Mouse (Mus musculus) megakaryocyte, embryonic 14.5 days (primary cell): Measurements from ENCODE around the gene Map7d2. TPM values are rescaled to one million over a fixed set of nuclear protein-coding genes. Genes with fewer than 3 reads are reported as not detected.
"Not testable (repeated sequence)": the region's sequence is repeated elsewhere in the genome, so short reads cannot be mapped to it uniquely, and the experiment has no call there.

Experiments
- H3K27me3 ChIP-seq: replicated peaks from 2 replicates; pipeline ENCODE3; 2012; ENCODE audit warnings: inconsistent platforms
- H3K36me3 ChIP-seq: replicated peaks from 2 replicates; pipeline ENCODE3; 2012; ENCODE audit warnings: low read length, inconsistent platforms, mixed read lengths
- H3K4me1 ChIP-seq: 2 replicates; pipeline ENCODE4 v1.6.1; 2012; ENCODE audit warnings: inconsistent platforms
- H3K4me3 ChIP-seq: replicated peaks from 2 replicates; pipeline ENCODE3; 2012; ENCODE audit warnings: moderate library complexity, mild to moderate bottlenecking, inconsistent platforms
- H3K9me3 ChIP-seq: 2 replicates; pipeline ENCODE4 v1.6.1; 2012; ENCODE audit warnings: inconsistent platforms
- FLI1 ChIP-seq: IDR thresholded peaks from 2 replicates; pipeline ENCODE4 v1.6.1; 2012; ENCODE audit warnings: low read length, inconsistent platforms, mixed read lengths
- GATA1 ChIP-seq: IDR thresholded peaks from 3 replicates; pipeline ENCODE4 v1.6.1; 2012; ENCODE audit warnings: mixed read lengths, low read length, inconsistent platforms, borderline replicate concordance
- polyA plus RNA-seq: library from polyadenylated mRNA; stranded (reverse); fragments of >175 nt; gene quantifications from 2 replicates; pipeline ENCODE4 v1.2.3, GENCODE M21; 2012; ENCODE audit warnings: low replicate concordance; ENCODE audit not compliant: insufficient read depth

Gene Map7d2
- polyA plus RNA-seq, 1 experiment, result not detected

GRCm38 (mm10) chrX:159442128-159442527 lies 27.8 kb downstream of the Map7d2 start:
- H3K4me3 ChIP-seq, result no peak overlapping the region
- TF ChIP-seq GATA1 (no peak), FLI1 (no peak)
- H3K4me1 ChIP-seq, result peaks cover 6% of the 10 kb centered on the region; the same call in 1 of the 2 replicates
- no peaks in the 10 kb centered on the region for H3K36me3 ChIP-seq
- H3K27me3 ChIP-seq, result no peaks in the 10 kb centered on the region
- H3K9me3 ChIP-seq, result peaks cover 5% of the 10 kb centered on the region; the same call in 1 of the 2 replicates

DNA sequence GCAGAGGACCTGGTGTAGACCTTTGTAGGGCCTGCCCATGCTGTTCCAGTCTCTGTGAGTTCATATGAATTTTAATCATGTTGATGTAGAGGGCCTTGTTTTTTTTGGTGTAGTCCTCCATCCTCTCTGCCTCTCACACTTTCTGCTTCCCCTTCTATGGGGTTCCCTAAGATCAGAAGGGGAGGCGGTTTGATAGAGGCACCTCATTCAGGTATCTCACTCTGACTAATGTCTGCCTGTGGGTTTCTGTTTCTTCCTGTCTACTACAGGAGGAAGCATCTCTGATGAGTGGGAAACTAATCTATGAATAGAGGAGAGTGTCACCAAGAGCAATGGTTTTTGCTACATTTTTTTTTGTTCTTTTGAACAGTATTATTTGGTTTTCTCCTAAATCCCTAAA lies 32.8 kb downstream of the Map7d2 start:
- H3K36me3 ChIP-seq, result no peaks in the 10 kb centered on the region
- H3K27me3 ChIP-seq, result peaks cover 1% of the 10 kb centered on the region
- H3K9me3 ChIP-seq, result peaks cover 5% of the 10 kb centered on the region; the same call in 1 of the 2 replicates
- no peak overlapping the region for H3K4me3 ChIP-seq
- no peak for TF ChIP-seq FLI1
- TF ChIP-seq GATA1, result no peak
- H3K4me1 ChIP-seq, result peaks cover 6% of the 10 kb centered on the region; the same call in 1 of the 2 replicates

DNA sequence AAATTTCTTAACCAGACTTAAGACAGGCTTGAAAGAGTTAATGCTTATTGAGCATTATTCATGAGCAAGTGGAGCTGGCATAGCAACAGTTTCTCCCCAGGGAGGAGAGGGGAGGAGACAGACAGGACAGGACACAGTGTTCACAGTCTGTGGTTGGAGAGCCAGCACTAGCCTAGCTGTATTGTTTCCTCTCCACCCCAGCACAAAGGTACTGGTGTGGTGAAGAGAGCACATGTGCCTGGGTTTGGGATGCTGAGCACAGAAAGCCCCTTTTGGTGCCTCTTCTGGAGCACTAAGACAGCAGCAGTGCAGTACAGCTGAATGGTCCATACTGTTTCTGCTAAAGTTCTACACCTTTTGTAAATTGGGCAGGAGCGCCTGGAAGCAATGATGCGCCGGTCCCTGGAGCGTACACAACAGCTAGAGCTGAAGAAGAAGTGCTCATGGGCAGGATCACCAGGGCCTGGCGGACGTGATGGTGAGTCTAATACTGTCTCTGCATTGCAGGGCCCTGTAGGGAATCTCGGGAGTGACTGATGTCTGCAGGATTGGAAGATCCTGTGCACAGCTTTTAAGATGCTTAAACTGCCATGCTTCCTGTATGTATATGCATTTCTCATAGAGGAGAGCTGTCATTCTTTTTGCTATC lies 44.8 kb downstream of the Map7d2 start:
- Histone ChIP-seq H3K27me3 (peaks cover 6% of the 10 kb centered on the region), H3K4me3 (peak overlapping the region; percentile 40), H3K4me1 (peaks cover 10% of the 10 kb centered on the region), H3K36me3 (no peaks in the 10 kb centered on the region), H3K9me3 (no peaks in the 10 kb centered on the region)
- TF ChIP-seq GATA1, result no peak
- TF ChIP-seq FLI1, result no peak

GRCm38 (mm10) chrX:159474799-159475198 lies 60.4 kb downstream of the Map7d2 start:
- Histone ChIP-seq H3K4me3 (no peak overlapping the region), H3K4me1 (no peaks in the 10 kb centered on the region), H3K36me3 (no peaks in the 10 kb centered on the region), H3K9me3 (no peaks in the 10 kb centered on the region), H3K27me3 (peaks cover 4% of the 10 kb centered on the region)
- TF ChIP-seq GATA1 (no peak), FLI1 (no peak)

GRCm38 (mm10) chrX:159478243-159478940 lies 64.0 kb downstream of the Map7d2 start:
- H3K27me3 ChIP-seq, result peaks cover 14% of the 10 kb centered on the region
- H3K36me3 ChIP-seq, H3K9me3 ChIP-seq, H3K4me3 ChIP-seq, H3K4me1 ChIP-seq: not testable (repeated sequence)

DNA sequence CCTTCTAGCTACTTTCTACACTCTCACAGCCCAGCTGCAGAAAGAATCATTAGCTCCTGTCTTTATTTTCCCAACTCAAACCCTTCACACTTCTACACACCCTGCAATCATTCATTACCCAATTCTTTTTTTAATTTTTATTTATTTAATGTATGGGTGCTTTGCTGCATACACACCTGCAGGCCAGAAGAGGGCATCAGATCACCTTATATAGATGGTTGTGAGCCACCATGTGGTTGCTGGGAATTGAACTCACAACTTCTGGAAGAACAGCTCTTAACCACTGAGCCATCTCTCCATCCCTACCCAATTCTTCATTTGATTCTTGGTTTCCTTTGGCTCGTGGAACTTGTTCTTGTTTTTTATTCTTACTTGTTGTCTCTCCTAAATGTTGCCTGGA lies 69.9 kb downstream of the Map7d2 start:
- no peak overlapping the region for H3K4me3 ChIP-seq
- no peaks in the 10 kb centered on the region for H3K9me3 ChIP-seq
- H3K4me1 ChIP-seq, result peaks cover 3% of the 10 kb centered on the region; the same call in 1 of the 2 replicates
- TF ChIP-seq GATA1 (no peak), FLI1 (no peak)
- H3K27me3 ChIP-seq, result peaks cover 12% of the 10 kb centered on the region
- H3K36me3 ChIP-seq, result no peaks in the 10 kb centered on the region

DNA sequence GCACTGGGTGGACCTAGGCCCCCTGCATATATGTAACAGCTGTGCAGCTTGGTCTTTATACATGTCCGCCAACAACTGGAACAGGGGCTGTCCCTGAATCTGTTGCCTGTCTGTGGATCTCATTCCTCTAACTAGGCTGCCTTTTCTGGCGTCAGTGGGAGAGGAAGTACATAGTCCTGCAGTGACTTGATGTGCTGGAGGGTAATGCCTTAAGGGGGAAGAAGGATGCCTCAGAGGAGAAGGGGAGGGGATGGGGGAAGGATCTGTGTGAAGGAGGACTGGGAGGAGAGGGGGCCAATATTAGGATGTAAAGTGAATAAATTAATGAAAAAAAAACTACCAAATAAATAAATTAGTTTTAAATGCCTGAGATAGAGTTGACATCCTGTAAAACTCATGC lies 88.8 kb downstream of the Map7d2 start:
- H3K36me3 ChIP-seq, result no peaks in the 10 kb centered on the region

DNA sequence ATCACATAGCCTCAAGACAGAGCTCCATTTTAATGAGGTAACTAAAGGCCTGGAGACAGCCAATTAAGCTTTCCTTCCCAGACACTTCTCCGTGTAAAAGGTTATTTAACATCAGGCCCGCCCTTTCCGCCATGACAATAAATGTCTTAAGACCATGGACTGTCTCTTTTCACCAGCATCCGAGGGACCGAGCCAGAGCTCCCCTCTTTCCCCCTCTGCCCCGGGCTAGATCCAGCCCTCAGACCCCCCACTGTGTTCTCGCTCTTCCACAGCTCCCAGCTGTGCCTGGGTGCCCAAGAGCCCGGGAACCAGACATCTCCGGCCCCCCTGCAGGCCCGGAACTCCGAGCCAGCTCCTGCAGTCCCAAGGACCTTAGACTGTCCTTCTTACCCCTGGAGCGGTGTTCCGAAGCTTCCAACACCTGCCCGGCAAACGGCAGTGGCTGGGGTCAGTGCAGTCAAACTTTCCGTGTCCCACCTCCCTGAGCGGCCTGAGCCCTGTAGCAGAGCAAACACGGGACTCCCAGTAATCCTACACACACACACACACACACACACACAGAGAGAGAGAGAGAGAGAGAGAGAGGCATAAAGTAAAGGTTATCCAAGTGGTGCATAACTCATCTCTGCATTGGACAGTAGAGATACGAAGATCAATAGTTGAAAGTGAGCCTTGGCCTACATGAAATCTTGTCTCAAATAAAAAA lies 94.1 kb downstream of the Map7d2 start:
- Histone ChIP-seq H3K4me1 (peaks cover 22% of the 10 kb centered on the region; the same call in 1 of the 2 replicates), H3K27me3 (peaks cover 2% of the 10 kb centered on the region), H3K9me3 (no peaks in the 10 kb centered on the region), H3K4me3 (peak overlapping the region; percentile 86), H3K36me3 (no peaks in the 10 kb centered on the region)
- TF ChIP-seq FLI1 (no peak), GATA1 (no peak)

More for the DNA sequence above, 88.8 kb downstream of the Map7d2 start:
- H3K4me3 ChIP-seq, result no peak overlapping the region
- no peaks in the 10 kb centered on the region for H3K9me3 ChIP-seq
- no peaks in the 10 kb centered on the region for H3K27me3 ChIP-seq
- TF ChIP-seq GATA1 (no peak), FLI1 (no peak)
- peaks cover 13% of the 10 kb centered on the region for H3K4me1 ChIP-seq

GRCm38 (mm10) chrX:159509042-159509441 lies 94.7 kb downstream of the Map7d2 start:
- peaks cover 22% of the 10 kb centered on the region; the same call in 1 of the 2 replicates for H3K4me1 ChIP-seq
- H3K36me3 ChIP-seq, result no peaks in the 10 kb centered on the region
- H3K27me3 ChIP-seq, result peaks cover 2% of the 10 kb centered on the region
- H3K4me3 ChIP-seq, result no peak overlapping the region
- no peak for TF ChIP-seq FLI1
- TF ChIP-seq GATA1, result no peak
- H3K9me3 ChIP-seq, result no peaks in the 10 kb centered on the region
